Mouse (Mus musculus) layer of hippocampus, adult 9-10 months (tissue): ENCODE results near the gene Neb.

Experiments used
- DNase-seq: peaks from one replicate; pipeline ENCODE4 v3.0.0; 2022; ENCODE audit warnings: low spot score

Neb gene

GRCm38 (mm10) chr2:52306635-52307034 is 71.6 kb downstream of the Neb start:
- DNase-seq = no peak

GRCm38 (mm10) chr2:52304554-52304953 is 73.7 kb downstream of the Neb start:
- no peak for DNase-seq

GRCm38 (mm10) chr2:52303405-52303804 is 74.9 kb downstream of the Neb start:
- DNase-seq = no peak

- DNase-seq = no peak
Measured at GRCm38 (mm10) chr2:52297969-52298368, 80.3 kb downstream of the Neb start.

- DNase-seq = no peak
Measured at GRCm38 (mm10) chr2:52296779-52297178, 81.5 kb downstream of the Neb start.

- no peak for DNase-seq
Measured at GRCm38 (mm10) chr2:52287436-52287835, 90.8 kb downstream of the Neb start.

- DNase-seq = no peak
Measured at GRCm38 (mm10) chr2:52286421-52286820, 91.9 kb downstream of the Neb start.

- DNase-seq = no peak
Measured at GRCm38 (mm10) chr2:52272146-52272545, 106.1 kb downstream of the Neb start.

GRCm38 (mm10) chr2:52270911-52271310 is 107.4 kb downstream of the Neb start:
- no peak for DNase-seq

- peak; percentile 48 for DNase-seq
Measured at GRCm38 (mm10) chr2:52262149-52262548, 116.1 kb downstream of the Neb start.

- no peak for DNase-seq
Measured at GRCm38 (mm10) chr2:52252037-52252436, 126.2 kb downstream of the Neb start.

GRCm38 (mm10) chr2:52248316-52248826 is 129.9 kb downstream of the Neb start:
- DNase-seq = no peak

GRCm38 (mm10) chr2:52245091-52245490 is 133.2 kb downstream of the Neb start:
- DNase-seq = no peak

GRCm38 (mm10) chr2:52242691-52243090 is 135.6 kb downstream of the Neb start:
- DNase-seq = no peak

GRCm38 (mm10) chr2:52237892-52238291 is 140.4 kb downstream of the Neb start:
- no peak for DNase-seq

GRCm38 (mm10) chr2:52227584-52227983 is 150.7 kb downstream of the Neb start:
- no peak for DNase-seq

- DNase-seq = no peak
Measured at GRCm38 (mm10) chr2:52224366-52224765, 153.9 kb downstream of the Neb start.

GRCm38 (mm10) chr2:52220074-52220473 is 158.2 kb downstream of the Neb start:
- peak; percentile 15 for DNase-seq

GRCm38 (mm10) chr2:52215945-52216344 is 162.3 kb downstream of the Neb start:
- no peak for DNase-seq

GRCm38 (mm10) chr2:52212561-52212961 is 165.7 kb downstream of the Neb start:
- DNase-seq = no peak

GRCm38 (mm10) chr2:52211358-52211899 is 166.8 kb downstream of the Neb start:
- no peak for DNase-seq

- no peak for DNase-seq
Measured at GRCm38 (mm10) chr2:52210685-52211084, 167.6 kb downstream of the Neb start.

- no peak for DNase-seq
Measured at GRCm38 (mm10) chr2:52204992-52205391, 173.3 kb downstream of the Neb start.

GRCm38 (mm10) chr2:52193629-52194028 is 184.6 kb downstream of the Neb start:
- DNase-seq = no peak
